In the genomic region with DNA sequence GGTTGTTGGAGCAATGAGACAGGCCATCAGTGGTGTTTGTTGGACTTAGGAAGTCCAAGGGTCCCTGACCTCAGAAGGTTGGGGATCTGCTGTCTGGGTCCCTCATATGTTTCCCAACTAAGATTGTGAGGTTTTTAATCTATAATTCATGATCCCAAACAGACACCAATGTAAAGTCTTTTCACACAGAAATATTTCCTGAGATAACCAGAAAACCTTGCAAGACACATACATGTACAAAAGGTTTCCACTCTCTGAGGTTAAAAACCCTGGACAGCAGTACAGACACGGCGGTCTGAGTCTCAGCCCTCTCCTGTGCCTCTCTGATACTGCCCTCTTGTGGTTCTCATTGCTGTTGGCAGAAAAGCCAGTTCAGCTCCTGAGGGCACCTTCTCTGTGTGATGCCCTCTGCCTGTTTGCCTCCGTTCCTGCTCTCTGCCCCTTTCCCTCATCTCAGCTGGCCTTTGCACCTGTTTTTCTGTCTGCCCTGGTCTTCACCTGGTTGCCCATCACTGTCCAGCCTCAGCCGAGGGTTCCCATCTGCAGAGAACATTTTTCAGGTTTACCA, we compare ENCODE assay signal across 10 mouse cellular contexts. TPM values are rescaled to one million over a fixed set of nuclear protein-coding genes. Genes with fewer than 3 reads are reported as not detected.
DNase-seq lines count a peak whose midpoint lies in the region; ATAC-seq and TF ChIP-seq lines count a peak whose summit lies in the region.
"Had no signal": no experiment of that assay in that cellular context is flagged by ENCODE, and none has a peak within 500 bp of the region (broad histone marks: within the 10 kb centered on the region; RNA-seq: fewer than 3 reads in every experiment).

No protein-coding gene starts in this region.

- WGBS in heart, embryonic 12.5 days, result 21% methylated on average over 4 of the region's 4 CpGs
- 14% methylated on average over 4 of the region's 4 CpGs for WGBS in kidney, embryonic 16.5 days
- 14% methylated on average over 4 of the region's 4 CpGs for WGBS in liver, embryonic 12.5 days (ENCODE audit: insufficient replicate concordance)
- WGBS in neural tube, embryonic 11.5 days, result 25% methylated on average over 4 of the region's 4 CpGs
- WGBS in stomach, postnatal 0 days, result 15% methylated on average over 4 of the region's 4 CpGs

- no peak overlapping the region for H3K27ac ChIP-seq in heart, embryonic 12.5 days (ENCODE audit: poor library complexity, severe bottlenecking)
- H3K27ac ChIP-seq in kidney, embryonic 16.5 days (ENCODE audit: low read length), result no peak overlapping the region
- no peak overlapping the region for H3K27ac ChIP-seq in liver, embryonic 12.5 days
- H3K27ac ChIP-seq in neural tube, embryonic 11.5 days (ENCODE audit: low read depth, low read length), result no peak overlapping the region
- no peak overlapping the region for H3K27ac ChIP-seq in stomach, postnatal 0 days (replicated peaks)
- H3K27ac ChIP-seq: embryonic facial prominence, embryonic 13.5 days had no signal

- peak; percentile 75 for DNase-seq in CD4-positive, CD25-positive, alpha-beta regulatory T cell, adult 2 months (ENCODE audit: low read depth, low spot score)
- peak; percentile 44 for DNase-seq in adrenal gland, adult 8-10 months
- peak; percentile 77 for DNase-seq in embryo, embryonic 11 days
- DNase-seq in neural tube, embryonic 11.5 days (ENCODE audit: low spot score), result peak; percentile 57
- DNase-seq in stomach, postnatal 0 days (ENCODE audit: low spot score), result peak; percentile 70

- H3K4me3 ChIP-seq in heart, embryonic 12.5 days, result no peak overlapping the region
- H3K4me3 ChIP-seq in kidney, embryonic 16.5 days (ENCODE audit: low read length), result no peak overlapping the region
- H3K4me3 ChIP-seq in liver, embryonic 12.5 days, result no peak overlapping the region
- no peak overlapping the region for H3K4me3 ChIP-seq in neural tube, embryonic 11.5 days (ENCODE audit: low read depth, low read length)
- no peak overlapping the region for H3K4me3 ChIP-seq in stomach, postnatal 0 days (ENCODE audit: low read depth, low read length)
- H3K4me3 ChIP-seq: embryonic facial prominence, embryonic 13.5 days; megakaryocyte, embryonic 14.5 days had no signal

- peak; percentile 61; the same call in 1 of the 2 replicates for ATAC-seq in heart, embryonic 12.5 days (ENCODE audit: insufficient number of reproducible peaks, low FRiP score)
- 0 out of 2 replicates have a peak, but pooled peaks have one; percentile 57 for ATAC-seq in kidney, embryonic 16.5 days (ENCODE audit: low FRiP score, low TSS enrichment)
- ATAC-seq in liver, embryonic 12.5 days, result peak; percentile 30; the same call in 1 of the 2 replicates
- ATAC-seq in neural tube, embryonic 11.5 days (ENCODE audit: insufficient read depth, low FRiP score, low TSS enrichment), result no peak
- peak; percentile 78 for ATAC-seq in stomach, postnatal 0 days (ENCODE audit: low FRiP score, low TSS enrichment)

- no peaks in the 10 kb centered on the region for H3K36me3 ChIP-seq in heart, embryonic 12.5 days
- no peaks in the 10 kb centered on the region for H3K36me3 ChIP-seq in kidney, embryonic 16.5 days (ENCODE audit: insufficient read depth, low read length)
- no peaks in the 10 kb centered on the region for H3K36me3 ChIP-seq in liver, embryonic 12.5 days
- no peaks in the 10 kb centered on the region for H3K36me3 ChIP-seq in neural tube, embryonic 11.5 days (ENCODE audit: control insufficient read depth, insufficient read depth, low read length)
- no peaks in the 10 kb centered on the region for H3K36me3 ChIP-seq in stomach, postnatal 0 days (ENCODE audit: control insufficient read depth, insufficient read depth, low read length)
- H3K36me3 ChIP-seq: embryonic facial prominence, embryonic 13.5 days had no signal

- no peaks in the 10 kb centered on the region for H3K9me3 ChIP-seq in heart, embryonic 12.5 days (replicated peaks)
- no peaks in the 10 kb centered on the region for H3K9me3 ChIP-seq in kidney, embryonic 16.5 days (ENCODE audit: low read length)
- H3K9me3 ChIP-seq in liver, embryonic 12.5 days (replicated peaks), result no peaks in the 10 kb centered on the region
- no peaks in the 10 kb centered on the region for H3K9me3 ChIP-seq in neural tube, embryonic 11.5 days (ENCODE audit: control insufficient read depth, low read length)
- no peaks in the 10 kb centered on the region for H3K9me3 ChIP-seq in stomach, postnatal 0 days (ENCODE audit: control insufficient read depth, low read length)
- H3K9me3 ChIP-seq: embryonic facial prominence, embryonic 13.5 days; megakaryocyte, embryonic 14.5 days had no signal

- no peak for TF ChIP-seq EP300 in stomach, postnatal 0 days (optimal IDR thresholded peaks at IDR 0.05)

- TF ChIP-seq CTCF in stomach, postnatal 0 days (IDR thresholded peaks at IDR 0.05; ENCODE audit: low read depth), result peak; percentile 97

- no peak overlapping the region for H3K9ac ChIP-seq in heart, embryonic 12.5 days
- H3K9ac ChIP-seq in kidney, embryonic 16.5 days (replicated peaks; ENCODE audit: low read length), result no peak overlapping the region
- no peak overlapping the region for H3K9ac ChIP-seq in liver, embryonic 12.5 days
- H3K9ac ChIP-seq in neural tube, embryonic 11.5 days (ENCODE audit: low read length), result no peak overlapping the region
- no peak overlapping the region for H3K9ac ChIP-seq in stomach, postnatal 0 days (ENCODE audit: low read length)
- H3K9ac ChIP-seq: embryonic facial prominence, embryonic 13.5 days had no signal

- H3K4me2 ChIP-seq in heart, embryonic 12.5 days, result no peak overlapping the region
- no peak overlapping the region for H3K4me2 ChIP-seq in kidney, embryonic 16.5 days (replicated peaks; ENCODE audit: low read depth, low read length)
- no peak overlapping the region for H3K4me2 ChIP-seq in liver, embryonic 12.5 days
- H3K4me2 ChIP-seq in neural tube, embryonic 11.5 days (ENCODE audit: low read depth), result no peak overlapping the region
- H3K4me2 ChIP-seq in stomach, postnatal 0 days (replicated peaks; ENCODE audit: low read depth), result no peak overlapping the region
- H3K4me2 ChIP-seq: embryonic facial prominence, embryonic 13.5 days had no signal

- no peaks in the 10 kb centered on the region for H3K4me1 ChIP-seq in heart, embryonic 12.5 days (replicated peaks)
- no peaks in the 10 kb centered on the region for H3K4me1 ChIP-seq in kidney, embryonic 16.5 days (ENCODE audit: insufficient read depth, low read length)
- H3K4me1 ChIP-seq in liver, embryonic 12.5 days, result no peaks in the 10 kb centered on the region
- H3K4me1 ChIP-seq in neural tube, embryonic 11.5 days (ENCODE audit: control insufficient read depth, insufficient read depth, low read length), result no peaks in the 10 kb centered on the region
- no peaks in the 10 kb centered on the region for H3K4me1 ChIP-seq in stomach, postnatal 0 days (replicated peaks; ENCODE audit: control insufficient read depth, insufficient read depth)

- H3K27me3 ChIP-seq in heart, embryonic 12.5 days (replicated peaks), result no peaks in the 10 kb centered on the region
- no peaks in the 10 kb centered on the region for H3K27me3 ChIP-seq in kidney, embryonic 16.5 days (ENCODE audit: insufficient read depth, low read length)
- 0 out of 2 replicates have a peak, but pooled peaks cover 4% of the 10 kb centered on the region for H3K27me3 ChIP-seq in liver, embryonic 12.5 days (replicated peaks)
- no peaks in the 10 kb centered on the region for H3K27me3 ChIP-seq in neural tube, embryonic 11.5 days (ENCODE audit: control insufficient read depth, insufficient read depth, low read length)
- no peaks in the 10 kb centered on the region for H3K27me3 ChIP-seq in stomach, postnatal 0 days (ENCODE audit: control insufficient read depth, insufficient read depth, low read length)
- H3K27me3 ChIP-seq: embryonic facial prominence, embryonic 13.5 days had no signal

RNA-seq across cellular contexts. Expression of gene Trmt10b, which starts 16.9 kb away (rescaled TPM):
- 10 to 100 TPM in 3 of 4 experiments, 1 to 10 TPM in 1; 8.0 to 15.0 (median 12.7) TPM for total RNA-seq in adrenal gland, adult 8-10 months (2022)
- polyA plus RNA-seq in heart, embryonic 12.5 days (2016; fragmentation: Nextera tagmentation; extraction: Ambion mirVana), result 9.3 and 10.1 TPM in 2 replicates
- 18.7 TPM in 2 replicates for polyA plus RNA-seq in kidney, embryonic 16.5 days (2015; fragmentation: Nextera tagmentation; extraction: Ambion mirVana)
- 8.7 and 8.8 TPM in 2 replicates for polyA plus RNA-seq in liver, embryonic 12.5 days (2016; fragmentation: Nextera tagmentation; extraction: Ambion mirVana)
- polyA plus RNA-seq in neural tube, embryonic 11.5 days (2014; fragmentation: Nextera tagmentation; extraction: Ambion mirVana), result 21.4 and 23.3 TPM in 2 replicates
- polyA plus RNA-seq in stomach, postnatal 0 days (2015; fragmentation: Nextera tagmentation; extraction: Ambion mirVana), result 10.7 and 10.9 TPM in 2 replicates
